Mouse (Mus musculus) MEL (cell line): ENCODE results near the gene Kif26b.
A peak's percentile ranks its signal among the peaks of the same experiment; 100 is the strongest.

Experiments used
- CHD2 ChIP-seq: IDR thresholded peaks from 2 replicates; pipeline ENCODE4 v1.6.1; 2011; ENCODE audit warnings: low read length, improper control_type of control experiment
- CTCF ChIP-seq, 3 experiments: IDR thresholded peaks in 2 of 3; conservative IDR thresholded peaks in 1 of 3; 2 replicates each; pipeline ENCODE4 v1.5.1; 2011 to 2012; ENCODE audit warnings: low read length in 3 of 3, low read depth in 2 of 3, mild to moderate bottlenecking in 2 of 3, improper control_type of control experiment in 1 of 3, inconsistent platforms in 1 of 3, mixed read lengths in 1 of 3, moderate library complexity in 1 of 3; ENCODE audit not compliant: control insufficient read depth in 1 of 3, insufficient read depth in 1 of 3, poor library complexity in 1 of 3, severe bottlenecking in 1 of 3
- E2F4 ChIP-seq: IDR thresholded peaks from 2 replicates; pipeline ENCODE4 v1.6.1; 2011; ENCODE audit warnings: low read depth, low read length, improper control_type of control experiment, borderline replicate concordance
- ELF1 ChIP-seq: IDR thresholded peaks from 2 replicates; pipeline ENCODE4 v1.6.1; 2014; ENCODE audit warnings: low read depth, mild to moderate bottlenecking, inconsistent platforms, low read length, improper control_type of control experiment, moderate library complexity
- EP300 ChIP-seq, 2 experiments: IDR thresholded peaks; 2 replicates each; pipeline ENCODE4 v1.6.1; 2011; ENCODE audit warnings: improper control_type of control experiment in 2 of 2, low read length in 2 of 2, low read depth in 1 of 2, mild to moderate bottlenecking in 1 of 2
- ETS1 ChIP-seq: IDR thresholded peaks from 2 replicates; pipeline ENCODE4 v1.6.1; 2012; ENCODE audit warnings: low read depth, mild to moderate bottlenecking, inconsistent platforms, low read length, improper control_type of control experiment, moderate library complexity
- MAFK ChIP-seq: IDR thresholded peaks from 2 replicates; pipeline ENCODE4 v1.6.1; 2011; ENCODE audit warnings: low read depth, mild to moderate bottlenecking, low read length, improper control_type of control experiment, borderline replicate concordance
- MEF2A ChIP-seq: IDR thresholded peaks from 2 replicates; pipeline ENCODE4 v1.6.1; 2014; ENCODE audit warnings: low read depth, mild to moderate bottlenecking, inconsistent platforms, low read length, improper control_type of control experiment; ENCODE audit not compliant: poor library complexity, insufficient replicate concordance, severe bottlenecking; ENCODE audit errors: extremely low read depth
- NRF1 ChIP-seq: IDR thresholded peaks from 2 replicates; pipeline ENCODE4 v1.6.1; 2014; ENCODE audit warnings: low read depth, mild to moderate bottlenecking, inconsistent platforms, low read length, improper control_type of control experiment, moderate library complexity; ENCODE audit not compliant: poor library complexity, insufficient read depth, severe bottlenecking
- POLR2A ChIP-seq, 2 experiments: IDR thresholded peaks; 2 replicates each; pipeline ENCODE4 v1.6.1; 2011 to 2012; ENCODE audit warnings: low read length in 2 of 2, mild to moderate bottlenecking in 2 of 2, control low read depth in 1 of 2, improper control_type of control experiment in 1 of 2, low read depth in 1 of 2, moderate library complexity in 1 of 2; ENCODE audit not compliant: control insufficient read depth in 1 of 2, insufficient read depth in 1 of 2, poor library complexity in 1 of 2
- POLR2AphosphoS2 ChIP-seq: IDR thresholded peaks from 2 replicates; pipeline ENCODE4 v1.6.1; 2011; ENCODE audit warnings: low read length, improper control_type of control experiment
- POLR2AphosphoS5 ChIP-seq: IDR thresholded peaks from 2 replicates; pipeline ENCODE4 v1.6.1; 2012; ENCODE audit warnings: low read depth, borderline replicate concordance, mild to moderate bottlenecking, inconsistent platforms, low read length, moderate library complexity, mixed read lengths
- TCF12 ChIP-seq: IDR thresholded peaks from 2 replicates; pipeline ENCODE4 v1.6.1; 2014; ENCODE audit warnings: low read depth, mild to moderate bottlenecking, inconsistent platforms, low read length, improper control_type of control experiment, moderate library complexity
- UBTF ChIP-seq: IDR thresholded peaks from 2 replicates; pipeline ENCODE4 v1.6.1; 2012; ENCODE audit warnings: low read depth, mild to moderate bottlenecking, inconsistent platforms, low read length, improper control_type of control experiment, moderate library complexity, borderline replicate concordance; ENCODE audit not compliant: insufficient read depth

- TF ChIP-seq EP300 (IDR thresholded peaks at IDR 0.05; ENCODE audit: low read depth in 1 of 2, low read length in 2 of 2) (peak; percentile 58 to 81; a peak in 3 of 4 replicates), CTCF (IDR thresholded peaks at IDR 0.05 in 2 of 3, conservative IDR thresholded peaks at IDR 0.05 in 1 of 3; ENCODE audit: control insufficient read depth in 1 of 3, insufficient read depth in 1 of 3, low read depth in 2 of 3, low read length in 3 of 3, poor library complexity in 1 of 3, severe bottlenecking in 1 of 3) (no peak), MEF2A (no peak), POLR2AphosphoS5 (no peak), CHD2 (no peak), POLR2A (IDR thresholded peaks at IDR 0.05; ENCODE audit: control insufficient read depth in 1 of 2, insufficient read depth in 1 of 2, low read depth in 1 of 2, low read length in 2 of 2, poor library complexity in 1 of 2) (no peak), POLR2AphosphoS2 (no peak), NRF1 (no peak), E2F4 (no peak), MAFK (no peak), UBTF (no peak), TCF12 (peak; percentile 76), ELF1 (no peak), ETS1 (peak; percentile 69)
Measured at GRCm38 (mm10) chr1:178708356-178708755, 179.4 kb downstream of the Kif26b start.
